Mouse (Mus musculus) Patski (cell line): Measurements from ENCODE around the gene Calm2. TPM values are rescaled to one million over a fixed set of nuclear protein-coding genes. Genes with fewer than 3 reads are reported as not detected.

Experiments
- ATAC-seq: fragments of 100-300 bp; one replicate; pipeline ENCODE4 v1.8.0; 2021
- CTCF ChIA-PET: fragments of 350-600 bp; sonication (Branson Sonifier 250); formaldehyde crosslinking; loops from one replicate; lab custom pipeline; 2022; ENCODE audit warnings: inconsistent platforms; lab: Charles Lee
- POLR2A ChIA-PET: fragments of 350-600 bp; sonication (Branson Sonifier 250); formaldehyde crosslinking; loops from one replicate; lab custom pipeline; 2022; ENCODE audit warnings: antibody characterized with exemption, inconsistent platforms; lab: Charles Lee
- DNase-seq: peaks from one replicate; pipeline ENCODE4 v3.0.0-alpha.2; 2011; ENCODE audit warnings: low read depth, low spot score
- H3K27me3 ChIP-seq: fragments of 371-371 bp; one replicate; pipeline ENCODE4 v1.5.1; 2021
- CTCF ChIP-seq: fragments of 100-300 bp; IDR thresholded peaks from one replicate; pipeline ENCODE4 v1.5.1; 2021
- in situ Hi-C: fragments of 300-500 bp; cut with MboI; formaldehyde crosslinking; loops from 3 replicates; pipeline ENCODE4 v1.11.1; 2018; ENCODE audit warnings: low pct_unique_long_range_greater_than_20kb, mixed read lengths
- polyA plus RNA-seq: library from polyadenylated mRNA; unstranded; gene quantifications from one replicate; pipeline ENCODE4 v1.2.3, GENCODE M21; 2021

Gene Calm2
- polyA plus RNA-seq, 1 experiment from 2014 or later: 899 TPM

- no peak for TF ChIP-seq CTCF
- no peaks in the 10 kb centered on the region for H3K27me3 ChIP-seq
- DNase-seq (no peak), ATAC-seq (no peak)
- POLR2A ChIA-PET: interaction anchor here (1.2 to 2.0 kb wide), 3 partner anchors 13 to 29 kb away, joined by 3 to 8 read pairs (median 3); partner anchors contain the start of gene Calm2
- CTCF ChIA-PET: interaction anchor here (1.0 to 1.2 kb wide), 3 partner anchors 10 to 25 kb away, joined by 3 read pairs; no protein-coding TSS in a partner anchor
- in situ Hi-C loops: no loop called here
These were observed 27.2 kb upstream of the Calm2 start for GRCm38 (mm10) chr17:87473736-87474500.

GRCm38 (mm10) chr17:87473441-87473735 lies 26.7 kb upstream of the Calm2 start:
- ChIA-PET POLR2A (interaction anchor here (1.2 kb wide), 1 partner anchor 27 kb away, joined by 3 read pairs; the partner anchor contains the start of gene Calm2), CTCF (no interaction called here)
- no peaks in the 10 kb centered on the region for H3K27me3 ChIP-seq
- DNase-seq (no peak), ATAC-seq (no peak)
- no peak for TF ChIP-seq CTCF
- in situ Hi-C loops: no loop called here

GRCm38 (mm10) chr17:87472879-87473278 lies 26.1 kb upstream of the Calm2 start:
- ATAC-seq (no peak), DNase-seq (no peak)
- in situ Hi-C loops: no loop called here
- ChIA-PET CTCF (no interaction called here), POLR2A (no interaction called here)
- H3K27me3 ChIP-seq: no peaks in the 10 kb centered on the region
- no peak for TF ChIP-seq CTCF

GRCm38 (mm10) chr17:87471661-87472060 lies 24.9 kb upstream of the Calm2 start:
- ATAC-seq: no peak
- H3K27me3 ChIP-seq: no peaks in the 10 kb centered on the region
- DNase-seq: no peak
- in situ Hi-C loops: no loop called here
- no peak for TF ChIP-seq CTCF
- POLR2A ChIA-PET: interaction anchor here (0.6 kb wide), 1 partner anchor 32 kb away, joined by 4 read pairs; no protein-coding TSS in a partner anchor
- CTCF ChIA-PET: interaction anchor here (0.8 kb wide), 1 partner anchor 57 kb away, joined by 3 read pairs; no protein-coding TSS in a partner anchor

DNA sequence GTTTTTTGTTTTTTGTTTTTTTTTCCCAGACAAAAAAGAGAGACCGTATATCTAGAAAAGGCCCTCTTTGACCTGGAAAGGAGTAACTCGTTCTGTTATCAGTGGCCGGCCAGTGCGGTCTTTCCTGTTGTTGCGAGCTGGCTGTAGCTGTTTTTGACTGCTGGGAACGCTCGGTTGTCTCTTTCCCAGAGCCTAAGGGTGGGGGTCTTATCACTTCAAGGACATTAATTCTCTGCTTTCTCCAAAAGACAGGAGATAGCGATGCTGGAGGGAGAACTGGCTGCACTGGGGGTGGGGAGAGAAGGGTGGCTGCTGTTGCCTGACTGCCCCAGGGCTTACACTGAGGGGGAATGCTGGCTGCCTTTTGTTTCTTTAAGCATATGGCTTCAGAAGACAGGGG lies 24.1 kb upstream of the Calm2 start:
- ChIA-PET POLR2A (no interaction called here), CTCF (no interaction called here)
- TF ChIP-seq CTCF: no peak
- in situ Hi-C loops: no loop called here
- no peak for DNase-seq
- H3K27me3 ChIP-seq: no peaks in the 10 kb centered on the region
- no peak for ATAC-seq

DNA sequence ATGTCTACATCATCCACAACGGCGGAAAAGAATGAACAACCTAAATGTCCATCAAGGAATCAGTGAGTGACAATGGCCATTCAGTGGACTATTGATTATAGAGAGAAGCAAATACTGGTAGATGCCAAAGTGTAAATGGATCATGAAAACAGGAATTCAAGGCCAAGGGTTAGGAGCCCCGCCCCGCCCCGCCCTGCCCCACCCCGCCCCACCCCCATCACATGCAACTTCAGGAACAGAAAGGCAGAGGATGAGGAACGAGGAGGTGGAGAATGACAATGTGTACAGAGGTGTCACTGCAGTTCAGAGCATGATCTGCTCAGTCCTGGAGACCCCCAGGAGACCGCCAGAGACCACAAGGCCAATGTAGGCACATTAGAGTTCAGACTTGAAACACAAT lies 23.5 kb upstream of the Calm2 start:
- ATAC-seq (no peak), DNase-seq (no peak)
- no peaks in the 10 kb centered on the region for H3K27me3 ChIP-seq
- in situ Hi-C loops: no loop called here
- TF ChIP-seq CTCF: no peak
- ChIA-PET POLR2A (interaction anchor here (1.1 kb wide), 1 partner anchor 11 kb away, joined by 3 read pairs; no protein-coding TSS in a partner anchor), CTCF (no interaction called here)

DNA sequence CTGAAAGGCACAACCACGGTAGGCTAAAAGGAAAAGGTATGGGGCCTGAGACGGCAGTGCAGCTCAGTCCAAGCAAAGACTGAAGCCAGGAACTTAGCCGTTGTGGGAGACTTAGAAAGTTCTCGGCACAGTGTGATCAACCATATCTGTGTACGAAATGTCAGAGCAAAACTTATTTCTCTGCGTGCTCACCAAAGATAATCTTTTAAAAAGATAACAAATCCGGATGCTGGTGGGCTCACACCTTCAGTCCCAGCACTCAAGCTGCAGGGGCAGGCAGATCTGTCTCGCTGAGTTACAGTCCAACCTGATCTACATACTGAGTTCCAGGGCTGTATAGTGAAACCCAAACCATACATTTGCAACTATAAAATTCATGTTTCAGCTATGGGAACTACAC lies 22.7 kb upstream of the Calm2 start:
- POLR2A ChIA-PET: interaction anchor here (0.8 to 1.1 kb wide), 2 partner anchors 9 to 10 kb away, joined by 3 read pairs; no protein-coding TSS in a partner anchor
- in situ Hi-C loops: no loop called here
- CTCF ChIA-PET: interaction anchor here (1.6 to 1.7 kb wide), 2 partner anchors 11 to 38 kb away, joined by 4 to 6 read pairs; no protein-coding TSS in a partner anchor
- H3K27me3 ChIP-seq: no peaks in the 10 kb centered on the region
- TF ChIP-seq CTCF: no peak
- ATAC-seq (no peak), DNase-seq (no peak)

DNA sequence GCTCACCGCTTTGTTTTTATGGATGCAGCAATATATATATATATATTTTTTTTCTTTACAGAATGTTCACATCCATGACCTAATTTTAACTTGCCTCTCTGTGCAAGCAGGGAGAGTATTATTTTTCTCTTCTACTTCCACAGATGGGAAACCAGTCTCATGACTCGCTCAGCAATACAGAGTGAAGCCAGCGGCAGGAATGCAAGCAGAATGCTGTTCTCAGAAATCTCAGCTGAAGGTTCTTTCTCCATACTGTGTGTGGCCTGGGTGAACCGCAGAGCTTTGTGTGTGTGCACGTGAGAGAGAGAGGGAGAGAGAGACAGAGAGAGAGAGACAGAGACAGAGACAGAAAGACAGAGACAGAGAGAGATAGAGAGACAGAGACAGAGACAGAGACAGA lies 21.9 kb upstream of the Calm2 start:
- TF ChIP-seq CTCF: no peak
- no peak for DNase-seq
- ChIA-PET CTCF (interaction anchor here (0.9 to 1.7 kb wide), 3 partner anchors 9 to 39 kb away, joined by 3 to 6 read pairs (median 4); no protein-coding TSS in a partner anchor), POLR2A (no interaction called here)
- ATAC-seq: no peak
- no peaks in the 10 kb centered on the region for H3K27me3 ChIP-seq
- in situ Hi-C loops: no loop called here

DNA sequence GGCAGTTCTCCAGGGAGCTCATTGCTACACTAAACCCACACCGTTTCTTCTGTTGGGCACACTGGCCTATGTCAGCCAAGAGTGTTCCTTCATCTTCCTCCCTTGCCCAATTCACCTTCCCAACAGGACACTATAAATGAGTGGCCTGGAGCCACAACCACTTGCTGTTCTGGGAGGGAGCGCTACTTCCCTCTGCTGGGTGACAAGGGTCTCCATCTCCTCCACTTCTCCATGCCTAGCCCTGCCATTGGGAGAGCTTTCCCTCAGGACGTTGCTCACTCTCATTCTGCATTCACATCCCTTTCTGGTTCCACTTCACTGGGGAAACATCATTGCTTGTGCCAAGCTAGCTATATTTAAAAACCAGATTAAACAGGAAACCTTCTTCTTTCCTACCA lies 14.8 kb upstream of the Calm2 start:
- POLR2A ChIA-PET: interaction anchor here (1.0 to 3.1 kb wide), 2 partner anchors 13 to 16 kb away, joined by 5 to 8 read pairs; no protein-coding TSS in a partner anchor
- no peaks in the 10 kb centered on the region for H3K27me3 ChIP-seq
- in situ Hi-C loops: no loop called here
- no peak for ATAC-seq
- CTCF ChIA-PET: interaction anchor here (1.2 to 4.5 kb wide), 4 partner anchors 13 to 146 kb away, joined by 3 to 24 read pairs (median 4); partner anchors contain the start of gene Calm2
- DNase-seq: no peak
- TF ChIP-seq CTCF: no peak

- no peak for DNase-seq
- TF ChIP-seq CTCF: no peak
- POLR2A ChIA-PET: interaction anchor here (1.0 to 3.1 kb wide), 2 partner anchors 14 to 15 kb away, joined by 5 to 8 read pairs; no protein-coding TSS in a partner anchor
- in situ Hi-C loops: no loop called here
- CTCF ChIA-PET: interaction anchor here (1.2 to 4.5 kb wide), 5 partner anchors 13 to 146 kb away, joined by 3 to 24 read pairs (median 4); partner anchors contain the start of gene Calm2
- no peaks in the 10 kb centered on the region for H3K27me3 ChIP-seq
- no peak for ATAC-seq
These were observed 14.1 kb upstream of the Calm2 start for GRCm38 (mm10) chr17:87460669-87461498.
